Mouse (Mus musculus) effector memory CD4-positive, alpha-beta T cell, adult 7 months (primary cell): Measurements from ENCODE around the gene Rffl. TPM values are rescaled to one million over a fixed set of nuclear protein-coding genes. Genes with fewer than 3 reads are reported as not detected.

Source experiments
- polyA plus RNA-seq: library from polyadenylated mRNA; unstranded; fragments of 100-300 nt; shearing (Covaris generic); gene quantifications from one replicate; pipeline ENCODE4 v1.2.1, GENCODE M21; 2017

The Rffl gene
- polyA plus RNA-seq, result 22.8 TPM

DNA sequence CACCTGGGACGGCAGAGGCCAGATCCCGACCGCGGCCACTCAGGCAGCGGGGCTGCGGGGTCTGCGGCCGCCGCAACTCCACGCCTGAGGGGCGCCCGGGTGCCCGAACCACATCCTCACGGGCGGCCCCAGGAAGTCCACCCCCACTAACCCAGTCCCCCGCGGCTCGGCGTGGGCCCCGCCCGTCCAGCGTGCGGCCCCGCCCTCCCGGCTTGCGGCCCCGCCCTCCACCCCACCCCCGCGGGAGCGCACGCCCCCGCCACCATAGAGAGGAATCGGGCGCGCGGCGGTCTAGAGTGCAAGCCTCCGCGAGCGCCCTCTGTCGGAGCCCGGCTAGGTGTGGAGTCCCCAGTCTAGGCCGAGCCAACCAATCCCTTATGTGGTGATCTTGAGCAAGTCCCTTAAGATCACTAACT is at the start of gene Rffl:
Rffl (minus strand) TSS at position 180 of the 416 bp plus-strand sequence.

GRCm38 (mm10) chr11:82910250-82910649 is 39.2 kb upstream of the Rffl start, which contains the start of gene Unc45b:
Gene Unc45b, plus strand, starts transcription at chr11:82910550.

DNA sequence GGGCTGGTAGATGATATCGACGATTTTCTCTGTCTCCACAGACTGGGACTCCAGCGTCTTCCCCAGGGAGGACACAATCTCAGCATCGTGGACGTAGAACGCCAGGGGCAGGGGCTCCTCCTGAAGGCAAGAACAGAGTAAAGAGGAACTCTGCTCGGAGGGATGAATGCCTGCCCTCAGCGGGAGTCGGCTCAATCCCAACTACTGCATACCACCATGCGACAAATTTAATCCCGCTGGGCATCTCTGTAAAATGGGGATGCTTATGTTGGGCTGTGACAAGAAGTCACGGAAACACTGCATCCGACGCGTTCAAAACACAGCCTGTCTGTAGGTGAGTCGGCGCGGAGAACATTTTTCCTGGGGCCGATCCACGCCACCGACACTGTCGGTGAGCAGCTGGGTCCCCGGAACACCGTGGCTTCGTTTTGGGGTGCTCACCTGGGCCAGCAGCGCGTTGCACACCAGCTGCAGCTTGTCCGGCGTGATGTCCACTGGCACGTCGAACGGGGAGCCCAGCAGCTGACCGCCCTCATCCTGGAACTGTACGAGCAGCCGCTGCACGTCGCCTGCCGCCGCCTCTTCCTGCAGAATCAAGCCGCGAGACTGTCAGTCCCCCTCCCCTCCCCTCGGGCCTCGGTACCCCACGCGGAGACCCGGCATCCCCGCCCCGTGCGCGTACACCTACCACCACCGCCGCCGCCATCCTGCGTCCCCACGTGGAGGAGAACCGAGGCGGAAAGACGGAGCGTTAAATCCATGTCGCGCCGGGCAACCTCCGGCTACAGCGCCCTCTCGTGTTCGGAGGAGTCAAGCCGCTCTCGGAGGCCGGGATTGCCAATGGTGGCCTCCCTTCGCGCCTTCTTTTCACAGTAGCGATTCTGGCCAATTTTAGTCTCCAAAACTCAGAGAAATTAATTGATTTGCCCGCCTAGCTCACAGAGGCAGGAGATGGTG is 36.9 kb upstream of the Rffl start, which contains the start of gene Nle1:
Nle1 (minus strand) TSS at position 761 of the 957 bp plus-strand sequence.

DNA sequence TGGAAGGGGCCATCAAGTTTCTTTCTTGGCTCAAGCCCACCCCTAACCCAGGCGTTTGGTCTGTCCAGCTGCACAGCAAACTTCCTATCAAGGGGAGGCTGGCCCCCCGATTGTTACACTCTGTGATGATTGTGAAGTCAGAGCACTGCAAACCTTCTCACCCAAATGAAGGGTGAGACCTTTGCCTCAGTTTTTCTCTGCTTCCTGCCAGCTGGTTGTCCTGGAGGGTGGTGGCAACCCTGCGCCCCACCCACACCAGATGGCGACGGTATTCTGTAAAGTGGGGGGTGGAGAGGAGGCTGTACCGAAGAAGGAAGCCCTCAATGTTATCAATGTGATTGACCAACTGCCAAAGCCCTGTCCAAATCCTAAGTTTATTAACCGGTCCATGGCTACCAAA is 20.9 kb upstream of the Rffl start, which contains the start of gene Fndc8:
Fndc8 (plus strand) TSS at position 189 of the 400 bp plus-strand sequence.

DNA sequence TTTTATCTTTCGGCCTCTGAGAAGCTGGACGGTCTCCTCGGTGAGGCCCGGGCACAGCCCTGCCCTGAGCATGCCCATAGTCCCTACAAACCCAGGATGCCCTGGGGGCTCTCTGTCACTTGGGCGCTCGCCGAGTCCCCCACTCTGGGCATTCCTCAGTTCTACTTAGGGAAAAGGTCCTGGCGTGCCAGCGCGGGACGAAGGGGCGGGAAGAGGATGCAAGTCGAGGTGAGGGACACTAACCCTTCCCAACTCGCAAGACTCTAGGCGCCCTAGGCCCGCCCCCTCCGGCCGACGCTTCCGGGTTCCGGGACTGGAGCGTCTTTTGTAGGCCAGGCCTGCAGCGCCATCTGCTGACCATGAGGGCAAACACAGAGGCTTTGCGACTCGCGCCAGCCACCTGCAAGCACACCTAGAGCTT is 19.3 kb upstream of the Rffl start, which contains the start of gene Rad51d:
Rad51d (minus strand) TSS at position 273 of the 421 bp plus-strand sequence.

GRCm38 (mm10) chr11:82780983-82781903 is 89.8 kb downstream of the Rffl start, which contains the start of gene Lig3:
Gene Lig3, plus strand, starts transcription at chr11:82781108.

GRCm38 (mm10) chr11:82763742-82764437 is 107.1 kb downstream of the Rffl start, which contains the start of the genes Cct6b and Zfp830:
Gene Cct6b, minus strand, starts transcription at chr11:82764321.
Gene Zfp830, plus strand, starts transcription at chr11:82764345.

Other genes with a start within 250 kb of the Rffl start
- gene Cct6b, start 106.9 kb downstream of the Rffl start, polyA plus RNA-seq, result 0.48 TPM
- gene Zfp830, start 106.9 kb downstream of the Rffl start, polyA plus RNA-seq, result 39.4 TPM
- gene Lig3, start 90.1 kb downstream of the Rffl start, polyA plus RNA-seq, result 25.0 TPM
- gene Rad51d, start 19.4 kb upstream of the Rffl start, polyA plus RNA-seq, result 11.7 TPM
- 0.34 TPM for gene Fndc8, start 20.9 kb upstream of the Rffl start, polyA plus RNA-seq
- gene Nle1, start 37.2 kb upstream of the Rffl start, polyA plus RNA-seq, result 17.9 TPM
- gene Unc45b, start 39.3 kb upstream of the Rffl start, polyA plus RNA-seq, result 0.18 TPM
- 10.5 TPM for gene Slfn5, start 80.1 kb upstream of the Rffl start, polyA plus RNA-seq
- 2.9 TPM for gene Slfn9, start 120.6 kb upstream of the Rffl start, polyA plus RNA-seq
- gene Slfn8, start 149.6 kb upstream of the Rffl start, polyA plus RNA-seq, result 31.4 TPM
- 878 TPM for gene Slfn2, start 193.9 kb upstream of the Rffl start, polyA plus RNA-seq
- gene Slfn1, start 245.6 kb upstream of the Rffl start, polyA plus RNA-seq, result 104 TPM